Mouse (Mus musculus) stomach, embryonic 15.5 days (tissue): ENCODE measurements around the gene Nck2. TPM values are rescaled to one million over a fixed set of nuclear protein-coding genes. Genes with fewer than 3 reads are reported as not detected.

Experiments
- ATAC-seq: fragments of 200-750 bp; cut with Nextera tagmentation; 2 replicates; pipeline ENCODE4 v1.8.0; 2017; ENCODE audit warnings: low read depth, moderate number of reproducible peaks, moderate TSS enrichment; ENCODE audit not compliant: insufficient read depth, low FRiP score
- H3K27ac ChIP-seq: fragments of 300-500 bp; sonication (generic); 2 replicates; pipeline ENCODE4 v1.5.1; 2015; ENCODE audit warnings: mild to moderate bottlenecking, inconsistent platforms
- H3K27me3 ChIP-seq: fragments of 300-500 bp; sonication (generic); replicated peaks from 2 replicates; pipeline ENCODE4 v1.6.1; 2015; ENCODE audit warnings: inconsistent platforms
- H3K36me3 ChIP-seq: fragments of 300-500 bp; sonication (generic); 2 replicates; pipeline ENCODE4 v1.6.1; 2015; ENCODE audit warnings: inconsistent platforms
- H3K4me1 ChIP-seq: fragments of 300-500 bp; sonication (generic); 2 replicates; pipeline ENCODE4 v1.6.1; 2015; ENCODE audit warnings: inconsistent platforms
- H3K4me2 ChIP-seq: fragments of 300-500 bp; sonication (generic); 2 replicates; pipeline ENCODE4 v1.6.1; 2015; ENCODE audit warnings: mild to moderate bottlenecking, inconsistent platforms
- H3K4me3 ChIP-seq: fragments of 300-500 bp; sonication (generic); replicated peaks from 2 replicates; pipeline ENCODE4 v1.5.1; 2015; ENCODE audit warnings: inconsistent platforms
- H3K9ac ChIP-seq: fragments of 300-500 bp; sonication (generic); 2 replicates; pipeline ENCODE4 v1.6.1; 2015; ENCODE audit warnings: inconsistent platforms
- H3K9me3 ChIP-seq: fragments of 300-500 bp; sonication (generic); 2 replicates; pipeline ENCODE4 v1.6.1; 2016; ENCODE audit warnings: inconsistent platforms
- WGBS: fragments of 180-500 bp; shearing (Covaris S2); methylation state at CpG from one replicate; pipeline ENCODE4 v1.1.7; 2015; 5-methylcytosine and 5-hydroxymethylcytosine counted together
- polyA plus RNA-seq: library from polyadenylated mRNA; unstranded; fragments of >200 nt; fragmentation: Nextera tagmentation; extraction: Ambion mirVana; gene quantifications from 2 replicates; pipeline ENCODE4 v1.2.1, GENCODE M21; 2015

Gene Nck2
- polyA plus RNA-seq, 1 experiment from 2014 or later: 41.3 TPM

GRCm38 (mm10) chr1:43577371-43577770 lies 133.0 kb downstream of the Nck2 start:
- Histone ChIP-seq H3K36me3 (no peaks in the 10 kb centered on the region), H3K27ac (no peak overlapping the region), H3K4me1 (no peaks in the 10 kb centered on the region), H3K27me3 (no peaks in the 10 kb centered on the region), H3K4me3 (no peak overlapping the region), H3K4me2 (no peak overlapping the region), H3K9ac (no peak overlapping the region), H3K9me3 (no peaks in the 10 kb centered on the region)
- 80% methylated on average over 3 of the region's 3 CpGs for WGBS
- no peak for ATAC-seq

GRCm38 (mm10) chr1:43583564-43583963 lies 139.2 kb downstream of the Nck2 start:
- no peak overlapping the region for H3K9ac ChIP-seq
- 78% methylated on average over 1 of the region's 1 CpGs for WGBS
- no peak overlapping the region for H3K4me3 ChIP-seq
- H3K9me3 ChIP-seq: no peaks in the 10 kb centered on the region
- no peak for ATAC-seq
- H3K27ac ChIP-seq: no peak overlapping the region
- H3K4me2 ChIP-seq: no peak overlapping the region
- H3K4me1 ChIP-seq: no peaks in the 10 kb centered on the region
- no peaks in the 10 kb centered on the region for H3K36me3 ChIP-seq
- H3K27me3 ChIP-seq: no peaks in the 10 kb centered on the region

GRCm38 (mm10) chr1:43589001-43589400 lies 144.6 kb downstream of the Nck2 start:
- ATAC-seq: no peak
- no peaks in the 10 kb centered on the region for H3K9me3 ChIP-seq
- H3K27ac ChIP-seq: no peak overlapping the region
- no peak overlapping the region for H3K4me2 ChIP-seq
- no peak overlapping the region for H3K4me3 ChIP-seq
- H3K9ac ChIP-seq: no peak overlapping the region
- no peaks in the 10 kb centered on the region for H3K4me1 ChIP-seq
- H3K27me3 ChIP-seq: no peaks in the 10 kb centered on the region
- H3K36me3 ChIP-seq: no peaks in the 10 kb centered on the region
- 79% methylated on average over 1 of the region's 1 CpGs for WGBS

GRCm38 (mm10) chr1:43589910-43590309 lies 145.5 kb downstream of the Nck2 start:
- Histone ChIP-seq H3K27me3 (no peaks in the 10 kb centered on the region), H3K4me3 (no peak overlapping the region), H3K36me3 (no peaks in the 10 kb centered on the region), H3K4me1 (no peaks in the 10 kb centered on the region), H3K27ac (no peak overlapping the region), H3K9ac (no peak overlapping the region), H3K4me2 (no peak overlapping the region), H3K9me3 (no peaks in the 10 kb centered on the region)
- no peak for ATAC-seq
- 53% methylated on average over 2 of the region's 2 CpGs for WGBS

GRCm38 (mm10) chr1:43590727-43591126 lies 146.3 kb downstream of the Nck2 start:
- Histone ChIP-seq H3K4me3 (no peak overlapping the region), H3K9ac (no peak overlapping the region), H3K4me1 (no peaks in the 10 kb centered on the region), H3K27me3 (no peaks in the 10 kb centered on the region), H3K4me2 (no peak overlapping the region), H3K9me3 (no peaks in the 10 kb centered on the region), H3K36me3 (no peaks in the 10 kb centered on the region), H3K27ac (no peak overlapping the region)
- WGBS: 50% methylated on average over 1 of the region's 1 CpGs
- ATAC-seq: no peak

GRCm38 (mm10) chr1:43593069-43593468 lies 148.7 kb downstream of the Nck2 start:
- H3K9me3 ChIP-seq: no peaks in the 10 kb centered on the region
- no peak overlapping the region for H3K4me2 ChIP-seq
- no peak overlapping the region for H3K4me3 ChIP-seq
- H3K27me3 ChIP-seq: no peaks in the 10 kb centered on the region
- ATAC-seq: no peak
- WGBS: 69% methylated on average over 3 of the region's 3 CpGs
- H3K36me3 ChIP-seq: no peaks in the 10 kb centered on the region
- no peak overlapping the region for H3K27ac ChIP-seq
- no peak overlapping the region for H3K9ac ChIP-seq
- no peaks in the 10 kb centered on the region for H3K4me1 ChIP-seq

GRCm38 (mm10) chr1:43594738-43595137 lies 150.4 kb downstream of the Nck2 start:
- Histone ChIP-seq H3K9me3 (no peaks in the 10 kb centered on the region), H3K9ac (no peak overlapping the region), H3K4me2 (no peak overlapping the region), H3K36me3 (no peaks in the 10 kb centered on the region), H3K27ac (no peak overlapping the region), H3K27me3 (no peaks in the 10 kb centered on the region), H3K4me3 (no peak overlapping the region), H3K4me1 (no peaks in the 10 kb centered on the region)
- WGBS: 63% methylated on average over 4 of the region's 4 CpGs
- no peak for ATAC-seq

- no peaks in the 10 kb centered on the region for H3K4me1 ChIP-seq
- ATAC-seq: no peak
- H3K4me2 ChIP-seq: no peak overlapping the region
- no peaks in the 10 kb centered on the region for H3K9me3 ChIP-seq
- H3K36me3 ChIP-seq: no peaks in the 10 kb centered on the region
- no peaks in the 10 kb centered on the region for H3K27me3 ChIP-seq
- H3K27ac ChIP-seq: no peak overlapping the region
- H3K4me3 ChIP-seq: no peak overlapping the region
- no peak overlapping the region for H3K9ac ChIP-seq
These were observed 153.4 kb downstream of the Nck2 start for GRCm38 (mm10) chr1:43597731-43598130.

- ATAC-seq: no peak
- no peak overlapping the region for H3K9ac ChIP-seq
- H3K4me1 ChIP-seq: no peaks in the 10 kb centered on the region
- no peak overlapping the region for H3K27ac ChIP-seq
- H3K27me3 ChIP-seq: no peaks in the 10 kb centered on the region
- H3K36me3 ChIP-seq: no peaks in the 10 kb centered on the region
- no peak overlapping the region for H3K4me2 ChIP-seq
- no peaks in the 10 kb centered on the region for H3K9me3 ChIP-seq
- H3K4me3 ChIP-seq: no peak overlapping the region
These were observed 155.1 kb downstream of the Nck2 start for GRCm38 (mm10) chr1:43599483-43599882.

GRCm38 (mm10) chr1:43601054-43601453 lies 156.7 kb downstream of the Nck2 start:
- Histone ChIP-seq H3K4me2 (no peak overlapping the region), H3K9me3 (no peaks in the 10 kb centered on the region), H3K9ac (no peak overlapping the region), H3K27ac (no peak overlapping the region), H3K4me1 (no peaks in the 10 kb centered on the region), H3K4me3 (no peak overlapping the region), H3K27me3 (no peaks in the 10 kb centered on the region), H3K36me3 (no peaks in the 10 kb centered on the region)
- no peak for ATAC-seq
- WGBS: 39% methylated on average over 8 of the region's 8 CpGs

- Histone ChIP-seq H3K4me3 (no peak overlapping the region), H3K9me3 (no peaks in the 10 kb centered on the region), H3K4me1 (no peaks in the 10 kb centered on the region), H3K4me2 (no peak overlapping the region), H3K9ac (no peak overlapping the region), H3K36me3 (no peaks in the 10 kb centered on the region), H3K27me3 (no peaks in the 10 kb centered on the region), H3K27ac (no peak overlapping the region)
- WGBS: 65% methylated on average over 4 of the region's 4 CpGs
- ATAC-seq: no peak
These were observed 171.6 kb downstream of the Nck2 start for GRCm38 (mm10) chr1:43615948-43616347.
